Mouse (Mus musculus) liver, embryonic 15.5 days (tissue): ENCODE data around the gene Zfp341. TPM values are rescaled to one million over a fixed set of nuclear protein-coding genes. Genes with fewer than 3 reads are reported as not detected.

Experiments used
- ATAC-seq: fragments of 200-750 bp; cut with Nextera tagmentation; 2 replicates; pipeline ENCODE4 v1.8.0; 2017; ENCODE audit warnings: moderate number of reproducible peaks, mild to moderate bottlenecking, moderate library complexity; ENCODE audit not compliant: insufficient read depth
- H3K27ac ChIP-seq: fragments of 300-500 bp; sonication (generic); replicated peaks from 2 replicates; pipeline ENCODE4 v1.5.1; 2015; ENCODE audit warnings: mild to moderate bottlenecking, inconsistent platforms
- H3K27me3 ChIP-seq: fragments of 300-500 bp; sonication (generic); 2 replicates; pipeline ENCODE4 v1.6.1; 2015; ENCODE audit warnings: mild to moderate bottlenecking, inconsistent platforms
- H3K36me3 ChIP-seq: fragments of 300-500 bp; sonication (generic); replicated peaks from 2 replicates; pipeline ENCODE4 v1.6.1; 2015; ENCODE audit warnings: moderate library complexity, mild to moderate bottlenecking, inconsistent platforms
- H3K4me1 ChIP-seq: fragments of 300-500 bp; sonication (generic); replicated peaks from 2 replicates; pipeline ENCODE4 v1.6.1; 2015; ENCODE audit warnings: inconsistent platforms
- H3K4me2 ChIP-seq: fragments of 300-500 bp; sonication (generic); 2 replicates; pipeline ENCODE4 v1.6.1; 2015; ENCODE audit warnings: moderate library complexity, mild to moderate bottlenecking, inconsistent platforms
- H3K4me3 ChIP-seq: fragments of 300-500 bp; sonication (generic); replicated peaks from 2 replicates; pipeline ENCODE4 v1.5.1; 2015; ENCODE audit warnings: mild to moderate bottlenecking, inconsistent platforms
- H3K9ac ChIP-seq: fragments of 300-500 bp; sonication (generic); 2 replicates; pipeline ENCODE4 v1.6.1; 2015; ENCODE audit warnings: moderate library complexity, mild to moderate bottlenecking, inconsistent platforms
- H3K9me3 ChIP-seq: fragments of 300-500 bp; sonication (generic); replicated peaks from 2 replicates; pipeline ENCODE4 v1.6.1; 2016; ENCODE audit warnings: inconsistent platforms
- WGBS: fragments of 180-500 bp; shearing (Covaris S2); methylation state at CpG from one replicate; pipeline ENCODE4 v1.1.7; 2015; ENCODE audit warnings: mixed read lengths; ENCODE audit not compliant: insufficient replicate concordance; 5-methylcytosine and 5-hydroxymethylcytosine counted together
- polyA plus RNA-seq: library from polyadenylated mRNA; unstranded; fragments of >200 nt; fragmentation: Nextera tagmentation; extraction: Ambion mirVana; gene quantifications from 2 replicates; pipeline ENCODE4 v1.2.1, GENCODE M21; 2015

Gene Zfp341
- polyA plus RNA-seq, 1 experiment from 2014 or later, result 2.6 TPM

DNA sequence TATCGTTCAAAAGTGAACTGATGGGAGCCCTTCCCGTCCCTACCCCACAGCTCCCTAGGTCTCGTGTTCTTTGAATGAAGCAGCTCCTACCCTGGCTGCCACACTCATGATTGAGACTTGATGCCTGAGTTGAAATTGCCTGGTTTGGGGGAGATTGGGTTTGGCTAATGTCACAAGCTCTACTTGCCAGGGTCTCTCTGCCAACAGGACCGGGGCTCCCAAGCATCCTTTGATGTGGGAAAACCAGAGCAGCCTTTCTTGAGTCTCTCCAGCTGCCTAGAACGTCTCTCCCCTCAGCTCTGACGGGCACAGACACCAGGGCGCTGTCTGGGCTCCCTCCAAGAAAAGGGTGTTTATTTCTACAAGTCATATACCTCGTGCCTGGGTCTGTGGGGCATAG, 82.6 kb downstream of the Zfp341 start:
- H3K4me3 ChIP-seq, result no peak overlapping the region
- no peak overlapping the region for H3K4me2 ChIP-seq
- H3K27me3 ChIP-seq, result no peaks in the 10 kb centered on the region
- no peaks in the 10 kb centered on the region for H3K9me3 ChIP-seq
- H3K9ac ChIP-seq, result no peak overlapping the region
- no peaks in the 10 kb centered on the region for H3K4me1 ChIP-seq
- no peak overlapping the region for H3K27ac ChIP-seq
- peaks cover 43% of the 10 kb centered on the region for H3K36me3 ChIP-seq
- ATAC-seq, result no peak
- 81% methylated on average over 8 of the region's 8 CpGs for WGBS

Other genes starting within 250 kb of the Zfp341 start
- 12.6 and 12.8 TPM in 2 replicates for gene Cdk5rap1, start 240.3 kb upstream of the Zfp341 start, polyA plus RNA-seq
- gene Snta1, start 205.2 kb upstream of the Zfp341 start, polyA plus RNA-seq, result 2.9 and 3.4 TPM in 2 replicates
- 6.7 and 8.3 TPM in 2 replicates for gene Cbfa2t2, start 176.8 kb upstream of the Zfp341 start, polyA plus RNA-seq
- gene 1700003F12Rik, start 66.2 kb upstream of the Zfp341 start, polyA plus RNA-seq, result 1.0 and 1.9 TPM in 2 replicates
- gene Actl10, start 61.5 kb upstream of the Zfp341 start, polyA plus RNA-seq, result 0.07 TPM in 1 of 2 replicates, not detected in the other
- gene Necab3, start 54.4 kb upstream of the Zfp341 start, polyA plus RNA-seq, result 0.40 and 0.71 TPM in 2 replicates
- gene E2f1, start 43.4 kb upstream of the Zfp341 start, polyA plus RNA-seq, result 19.2 and 23.9 TPM in 2 replicates
- gene Pxmp4, start 9.6 kb upstream of the Zfp341 start, polyA plus RNA-seq, result 34.6 and 43.9 TPM in 2 replicates
- not detected in 2 replicates for gene 4930519P11Rik, start 140 bp downstream of the Zfp341 start, polyA plus RNA-seq
- 11.7 and 13.9 TPM in 2 replicates for gene Chmp4b, start 38.4 kb downstream of the Zfp341 start, polyA plus RNA-seq
- gene Gm14214, start 156.7 kb downstream of the Zfp341 start, polyA plus RNA-seq, result not detected in 2 replicates
- 23.6 and 24.9 TPM in 2 replicates for gene Raly, start 177.8 kb downstream of the Zfp341 start, polyA plus RNA-seq
- 0.32 TPM in 1 of 2 replicates, not detected in the other for gene a, start 178.1 kb downstream of the Zfp341 start, polyA plus RNA-seq